Mouse (Mus musculus) heart, adult 2 months (tissue): ENCODE results near the gene Zdhhc7.

ENCODE experiments used
- CTCF ChIP-seq: fragments of 200-600 bp; IDR thresholded peaks from 2 replicates; pipeline ENCODE4 v1.8.1; 2022; ENCODE audit warnings: antibody characterized with exemption, mild to moderate bottlenecking, moderate library complexity
- POLR2A ChIP-seq: fragments of 200-500 bp; IDR thresholded peaks from 2 replicates; pipeline ENCODE4 v1.6.1; 2011; ENCODE audit warnings: mild to moderate bottlenecking, low read depth, low read length, control low read depth; ENCODE audit not compliant: insufficient read depth

- no peak for TF ChIP-seq CTCF
- TF ChIP-seq POLR2A = no peak
These were observed 35.1 kb downstream of the Zdhhc7 start for GRCm38 (mm10) chr8:120066226-120066625.
